Mouse (Mus musculus) midbrain, embryonic 12.5 days (tissue): ENCODE measurements at regions not wholly inside any gene's neighbourhood (a gene's known extent, or its start where the extent isn't known, plus 50 kb on each side); places are given as distances from the start of the nearest gene placed in this dataset.

Experiments
- ATAC-seq: fragments of 200-750 bp; cut with Nextera tagmentation; 2 replicates; pipeline ENCODE4 v1.8.0; 2017; ENCODE audit warnings: low read depth, moderate TSS enrichment, moderate library complexity; ENCODE audit not compliant: low FRiP score
- H3K27ac ChIP-seq: fragments of 300-500 bp; sonication (generic); replicated peaks from 2 replicates; pipeline ENCODE4 v1.5.1; 2016; ENCODE audit warnings: mild to moderate bottlenecking
- H3K27me3 ChIP-seq: fragments of 300-500 bp; sonication (generic); 2 replicates; pipeline ENCODE4 v1.6.1; 2016; ENCODE audit warnings: mild to moderate bottlenecking
- H3K36me3 ChIP-seq: fragments of 300-500 bp; sonication (generic); 2 replicates; pipeline ENCODE4 v1.6.1; 2016
- H3K4me1 ChIP-seq: fragments of 300-500 bp; sonication (generic); 2 replicates; pipeline ENCODE4 v1.6.1; 2016
- H3K4me2 ChIP-seq: fragments of 300-500 bp; sonication (generic); replicated peaks from 2 replicates; pipeline ENCODE4 v1.6.1; 2016; ENCODE audit warnings: mild to moderate bottlenecking, moderate library complexity
- H3K4me3 ChIP-seq: fragments of 300-500 bp; sonication (generic); 2 replicates; pipeline ENCODE4 v1.5.1; 2016; ENCODE audit warnings: mild to moderate bottlenecking
- H3K9ac ChIP-seq: fragments of 300-500 bp; sonication (generic); replicated peaks from 2 replicates; pipeline ENCODE4 v1.6.1; 2016; ENCODE audit warnings: mild to moderate bottlenecking, moderate library complexity
- H3K9me3 ChIP-seq: fragments of 300-500 bp; sonication (generic); 2 replicates; pipeline ENCODE4 v1.6.1; 2016; ENCODE audit warnings: mild to moderate bottlenecking
- WGBS: fragments of 180-500 bp; shearing (Covaris S2); methylation state at CpG from one replicate; pipeline ENCODE4 v1.1.7; 2016; 5-methylcytosine and 5-hydroxymethylcytosine counted together

DNA sequence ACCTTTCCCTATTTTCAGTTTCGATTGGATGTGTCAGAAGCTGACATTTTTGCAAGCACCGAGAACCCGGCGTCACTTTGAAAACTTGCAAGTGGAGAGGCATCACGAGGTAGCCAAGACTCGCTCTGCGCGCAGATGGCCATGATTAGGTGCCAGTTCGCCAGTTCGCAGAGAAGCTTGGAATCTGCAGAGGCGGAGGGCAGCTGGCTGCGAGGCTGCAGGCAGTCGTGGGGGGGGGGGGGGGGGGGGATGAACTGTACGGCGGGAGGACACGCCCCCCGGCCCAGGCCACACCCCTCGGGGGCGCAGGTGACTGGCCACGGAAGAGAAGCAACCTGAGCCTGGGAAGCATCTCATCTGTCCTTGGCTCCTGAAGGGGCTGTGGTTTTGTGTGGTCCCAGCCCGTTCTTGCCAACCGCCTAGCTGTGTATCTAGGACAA is 74.6 kb upstream of the Vrk1 start:
- peak overlapping the region; percentile 19; the same call in 1 of the 2 replicates for H3K4me3 ChIP-seq
- no peaks in the 10 kb centered on the region for H3K36me3 ChIP-seq
- WGBS: 8% methylated on average over 18 of the region's 22 CpGs
- H3K4me2 ChIP-seq: peak overlapping the region; percentile 46
- H3K4me1 ChIP-seq: peaks cover 10% of the 10 kb centered on the region; the same call in 1 of the 2 replicates
- H3K27ac ChIP-seq: no peak overlapping the region
- no peak overlapping the region for H3K9ac ChIP-seq
- H3K9me3 ChIP-seq: no peaks in the 10 kb centered on the region
- peaks cover 31% of the 10 kb centered on the region for H3K27me3 ChIP-seq
- no peak for ATAC-seq

DNA sequence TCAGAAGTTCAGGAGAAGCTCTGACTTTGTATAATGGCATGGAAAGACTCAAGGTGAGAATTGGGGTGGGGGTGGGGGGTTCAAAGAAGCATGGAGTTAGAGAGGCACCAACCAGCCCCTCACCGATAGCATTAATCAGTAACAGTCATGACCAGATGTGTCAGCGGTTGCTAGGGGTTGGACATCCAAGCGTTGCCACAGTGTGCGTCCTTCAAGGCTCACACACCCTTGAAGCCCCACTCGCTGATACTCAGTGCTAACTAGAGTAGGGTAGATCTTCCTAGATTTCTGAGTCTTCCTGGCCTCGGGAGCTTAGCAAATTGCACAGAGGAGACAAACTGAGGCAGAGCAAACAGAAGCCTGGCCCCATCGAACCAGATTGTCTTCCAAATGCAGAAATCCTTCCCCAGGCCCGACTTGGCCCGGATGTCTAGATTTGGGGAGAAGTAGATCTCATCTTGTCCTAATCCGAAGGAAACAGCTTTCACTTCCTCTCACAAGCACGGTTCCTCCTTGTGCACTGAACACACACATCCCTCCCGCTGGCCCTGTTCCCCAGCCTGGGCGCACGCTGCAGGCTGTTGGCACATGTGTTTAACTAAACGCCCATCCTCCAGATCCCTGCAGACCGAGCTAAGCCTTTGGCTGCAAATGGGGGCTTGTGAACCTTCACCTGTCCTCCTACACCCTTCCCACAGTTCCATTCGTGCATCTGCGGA is 73.1 kb upstream of the Vrk1 start:
- Histone ChIP-seq H3K4me2 (no peak overlapping the region), H3K4me1 (peaks cover 10% of the 10 kb centered on the region; the same call in 1 of the 2 replicates), H3K9me3 (no peaks in the 10 kb centered on the region), H3K27ac (no peak overlapping the region), H3K27me3 (peaks cover 31% of the 10 kb centered on the region), H3K9ac (no peak overlapping the region), H3K36me3 (no peaks in the 10 kb centered on the region), H3K4me3 (no peak overlapping the region)
- 87% methylated on average over 18 of the region's 18 CpGs for WGBS
- no peak for ATAC-seq

- no peak for ATAC-seq
- 79% methylated on average over 20 of the region's 20 CpGs for WGBS
- peaks cover 2% of the 10 kb centered on the region for H3K27me3 ChIP-seq
Measured at GRCm38 (mm10) chr12:105942136-105943076, 67.6 kb upstream of the Vrk1 start.

GRCm38 (mm10) chr12:105943077-105943433 is 67.0 kb upstream of the Vrk1 start:
- no peak overlapping the region for H3K4me3 ChIP-seq
- 90% methylated on average over 8 of the region's 8 CpGs for WGBS

More at GRCm38 (mm10) chr12:105942136-105943076, 67.6 kb upstream of the Vrk1 start:
- no peak overlapping the region for H3K4me3 ChIP-seq
- H3K9me3 ChIP-seq: no peaks in the 10 kb centered on the region
- no peak overlapping the region for H3K4me2 ChIP-seq
- H3K4me1 ChIP-seq: no peaks in the 10 kb centered on the region
- H3K36me3 ChIP-seq: no peaks in the 10 kb centered on the region
- H3K27ac ChIP-seq: no peak overlapping the region
- H3K9ac ChIP-seq: no peak overlapping the region

GRCm38 (mm10) chr12:105947332-105947731 is 62.7 kb upstream of the Vrk1 start:
- Histone ChIP-seq H3K27ac (no peak overlapping the region), H3K9ac (no peak overlapping the region), H3K4me2 (no peak overlapping the region), H3K27me3 (no peaks in the 10 kb centered on the region), H3K4me1 (no peaks in the 10 kb centered on the region), H3K9me3 (no peaks in the 10 kb centered on the region), H3K4me3 (no peak overlapping the region), H3K36me3 (no peaks in the 10 kb centered on the region)
- ATAC-seq: no peak
- WGBS: 60% methylated on average over 5 of the region's 5 CpGs

More at GRCm38 (mm10) chr12:105943077-105943433, 67.0 kb upstream of the Vrk1 start:
- ATAC-seq: no peak
- Histone ChIP-seq H3K27ac (no peak overlapping the region), H3K27me3 (no peaks in the 10 kb centered on the region), H3K4me1 (no peaks in the 10 kb centered on the region), H3K4me2 (no peak overlapping the region), H3K9me3 (no peaks in the 10 kb centered on the region), H3K36me3 (no peaks in the 10 kb centered on the region), H3K9ac (no peak overlapping the region)

DNA sequence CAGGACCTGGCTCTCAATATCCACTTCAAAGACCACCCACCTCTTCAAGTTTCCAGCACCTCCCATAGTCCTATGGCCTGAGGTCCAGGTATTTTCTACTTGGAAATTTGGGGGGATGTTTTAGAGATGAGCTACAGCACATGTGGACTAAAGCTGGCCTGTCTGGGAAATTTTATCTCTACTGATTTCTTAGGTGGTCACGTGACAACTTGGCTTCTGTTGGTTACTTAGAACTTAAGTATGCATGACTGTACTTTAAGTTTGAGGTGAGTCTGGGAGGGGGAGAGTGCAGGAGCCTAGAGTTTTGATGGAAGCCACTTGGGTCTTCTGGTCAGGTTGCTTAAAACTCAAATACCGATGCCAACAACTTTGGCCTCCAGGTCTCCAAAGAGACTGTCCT is 61.7 kb upstream of the Vrk1 start:
- Histone ChIP-seq H3K9ac (no peak overlapping the region), H3K9me3 (no peaks in the 10 kb centered on the region), H3K27me3 (no peaks in the 10 kb centered on the region), H3K4me3 (no peak overlapping the region), H3K27ac (no peak overlapping the region), H3K4me2 (no peak overlapping the region), H3K36me3 (no peaks in the 10 kb centered on the region), H3K4me1 (no peaks in the 10 kb centered on the region)
- ATAC-seq: no peak
- 78% methylated on average over 2 of the region's 2 CpGs for WGBS

- Histone ChIP-seq H3K4me1 (peaks cover 43% of the 10 kb centered on the region), H3K9ac (no peak overlapping the region), H3K4me3 (no peak overlapping the region), H3K9me3 (no peaks in the 10 kb centered on the region), H3K27me3 (peaks cover 3% of the 10 kb centered on the region; the same call in 1 of the 2 replicates), H3K27ac (0 out of 2 replicates have a peak overlapping the region, but pooled peaks have one; percentile 3), H3K4me2 (no peak overlapping the region), H3K36me3 (no peaks in the 10 kb centered on the region)
- WGBS: 58% methylated on average over 1 of the region's 1 CpGs
- ATAC-seq: 0 out of 2 replicates have a peak, but pooled peaks have one; percentile 41
Measured at GRCm38 (mm10) chr12:105955764-105956290, 54.2 kb upstream of the Vrk1 start.

DNA sequence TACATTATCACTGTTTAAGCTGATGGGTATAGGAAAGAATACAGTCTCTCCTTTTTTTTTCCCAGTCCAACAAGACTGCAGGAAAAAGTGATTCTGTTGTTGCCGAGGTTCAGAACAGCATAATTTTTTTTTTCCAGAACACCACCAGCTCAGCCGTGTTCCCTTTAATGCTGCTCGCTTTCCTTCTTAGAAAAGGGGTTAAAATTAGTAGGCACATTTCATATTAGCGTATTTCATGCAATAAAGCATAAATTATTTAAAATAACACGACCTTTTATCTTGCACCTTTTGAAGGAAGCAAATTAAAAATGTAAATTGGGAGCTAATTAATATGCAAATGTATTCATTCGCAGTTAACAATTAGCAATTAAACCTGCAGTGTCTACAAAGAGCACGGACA is 50.3 kb upstream of the Vrk1 start:
- ATAC-seq: no peak
- H3K9me3 ChIP-seq: 0 out of 2 replicates have a peak, but pooled peaks cover 3% of the 10 kb centered on the region
- no peak overlapping the region for H3K27ac ChIP-seq
- no peak overlapping the region for H3K9ac ChIP-seq
- H3K36me3 ChIP-seq: no peaks in the 10 kb centered on the region
- no peak overlapping the region for H3K4me3 ChIP-seq
- H3K4me1 ChIP-seq: peaks cover 62% of the 10 kb centered on the region
- peaks cover 25% of the 10 kb centered on the region for H3K27me3 ChIP-seq
- 66% methylated on average over 7 of the region's 7 CpGs for WGBS
- no peak overlapping the region for H3K4me2 ChIP-seq
